Comparison of ENCODE assay signal across 27 mouse cellular contexts in genomic region chr8:113858801-113859200, GRCm38 (mm10). TPM values are rescaled to one million over a fixed set of nuclear protein-coding genes. Genes with fewer than 3 reads are reported as not detected.
DNase-seq lines count a peak whose midpoint lies in the region; ATAC-seq and TF ChIP-seq lines count a peak whose summit lies in the region.
"Had no signal": no experiment of that assay in that cellular context is flagged by ENCODE, and none has a peak within 500 bp of the region (broad histone marks: within the 10 kb centered on the region; RNA-seq: fewer than 3 reads in every experiment).

No protein-coding gene starts in this region.

- H3K36me3 ChIP-seq in forebrain, embryonic 14.5 days (ENCODE audit: control insufficient read depth, insufficient read depth, low read length) = no peaks in the 10 kb centered on the region
- no peaks in the 10 kb centered on the region for H3K36me3 ChIP-seq in forebrain, embryonic 16.5 days (ENCODE audit: control insufficient read depth, insufficient read depth)
- H3K36me3 ChIP-seq in heart, embryonic 10.5 days = no peaks in the 10 kb centered on the region
- H3K36me3 ChIP-seq: embryonic facial prominence, embryonic 13.5 days; embryonic facial prominence, embryonic 15.5 days; forebrain, embryonic 10.5 days; forebrain, embryonic 12.5 days; forebrain, embryonic 15.5 days had no signal

- no peak for ATAC-seq in forebrain, embryonic 14.5 days
- no peak for ATAC-seq in forebrain, embryonic 16.5 days
- ATAC-seq: forebrain, embryonic 15.5 days had no signal

- H3K27ac ChIP-seq in forebrain, embryonic 14.5 days (ENCODE audit: low read depth, low read length) = no peak overlapping the region
- H3K27ac ChIP-seq in forebrain, embryonic 16.5 days (ENCODE audit: low read length) = no peak overlapping the region
- no peak overlapping the region for H3K27ac ChIP-seq in heart, embryonic 10.5 days
- H3K27ac ChIP-seq: embryonic facial prominence, embryonic 13.5 days; embryonic facial prominence, embryonic 15.5 days; forebrain, embryonic 10.5 days; forebrain, embryonic 12.5 days; forebrain, embryonic 15.5 days had no signal

- no peak overlapping the region for H3K4me2 ChIP-seq in forebrain, embryonic 14.5 days (ENCODE audit: low read length)
- no peak overlapping the region for H3K4me2 ChIP-seq in forebrain, embryonic 16.5 days (ENCODE audit: low read length)
- H3K4me2 ChIP-seq: embryonic facial prominence, embryonic 13.5 days; embryonic facial prominence, embryonic 15.5 days; forebrain, embryonic 12.5 days; forebrain, embryonic 15.5 days had no signal

- H3K27me3 ChIP-seq in forebrain, embryonic 14.5 days (replicated peaks; ENCODE audit: control insufficient read depth, insufficient read depth, low read length) = no peaks in the 10 kb centered on the region
- H3K27me3 ChIP-seq in forebrain, embryonic 16.5 days (replicated peaks; ENCODE audit: control insufficient read depth, insufficient read depth, low read length) = no peaks in the 10 kb centered on the region
- H3K27me3 ChIP-seq in heart, embryonic 10.5 days (ENCODE audit: insufficient read depth, poor library complexity, severe bottlenecking) = no peaks in the 10 kb centered on the region
- H3K27me3 ChIP-seq: embryonic facial prominence, embryonic 15.5 days; forebrain, embryonic 12.5 days; forebrain, embryonic 15.5 days had no signal

- no peak overlapping the region for H3K4me3 ChIP-seq in forebrain, embryonic 14.5 days (ENCODE audit: low read depth, low read length)
- no peak overlapping the region for H3K4me3 ChIP-seq in forebrain, embryonic 16.5 days (replicated peaks; ENCODE audit: low read length)
- H3K4me3 ChIP-seq in heart, embryonic 10.5 days = no peak overlapping the region
- H3K4me3 ChIP-seq: embryonic facial prominence, embryonic 13.5 days; embryonic facial prominence, embryonic 15.5 days; erythroblast, embryonic 14.5 days; forebrain, embryonic 10.5 days; forebrain, embryonic 12.5 days; forebrain, embryonic 15.5 days had no signal

- no peaks in the 10 kb centered on the region for H3K9me3 ChIP-seq in forebrain, embryonic 14.5 days (replicated peaks; ENCODE audit: control insufficient read depth, low read length)
- H3K9me3 ChIP-seq in forebrain, embryonic 16.5 days (ENCODE audit: control insufficient read depth, low read length) = no peaks in the 10 kb centered on the region
- no peaks in the 10 kb centered on the region for H3K9me3 ChIP-seq in heart, embryonic 10.5 days
- H3K9me3 ChIP-seq: embryonic facial prominence, embryonic 13.5 days; embryonic facial prominence, embryonic 15.5 days; forebrain, embryonic 10.5 days; forebrain, embryonic 12.5 days; forebrain, embryonic 15.5 days had no signal

- no peak overlapping the region for H3K9ac ChIP-seq in forebrain, embryonic 14.5 days (ENCODE audit: low read length)
- H3K9ac ChIP-seq in forebrain, embryonic 16.5 days (replicated peaks; ENCODE audit: low read depth, low read length) = no peak overlapping the region
- H3K9ac ChIP-seq: embryonic facial prominence, embryonic 13.5 days; embryonic facial prominence, embryonic 15.5 days; forebrain, embryonic 12.5 days; forebrain, embryonic 15.5 days had no signal

- peak; percentile 76 for DNase-seq in forebrain, embryonic 14.5 days (ENCODE audit: low spot score)
- DNase-seq in heart, embryonic 10.5 days (ENCODE audit: low spot score) = peak; percentile 30
- DNase-seq in heart, adult 8-10 months (ENCODE audit: low spot score) = no peak
- DNase-seq in brain, embryonic 14.5 days (ENCODE audit: low read depth) = peak; percentile 81
- peak; percentile 45 for DNase-seq in retina, embryonic 14.5 days (ENCODE audit: low spot score)
- DNase-seq in cerebellum, postnatal 4 days (ENCODE audit: low spot score in 2 of 2) = no peak
- no peak for DNase-seq in thymus, adult 18-20 months
- DNase-seq: adrenal gland, adult 2 months; adrenal gland, postnatal 10 days; adrenal gland, postnatal 25 days; B cell, adult 2 months; cerebellum, adult 11-12 months; cerebellum, adult 2 months; cerebellum, adult 9-10 months; cerebellum, postnatal 10 days; cerebellum, postnatal 25 days; embryo, embryonic 11 days had no signal

- TF ChIP-seq POLR2A in brain, embryonic 14.5 days (IDR thresholded peaks at IDR 0.05; ENCODE audit: borderline replicate concordance, extremely low read depth, insufficient read depth, insufficient read length, poor library complexity, severe bottlenecking) = no peak

- H3K4me1 ChIP-seq in forebrain, embryonic 14.5 days (ENCODE audit: control insufficient read depth, insufficient read depth, low read length) = no peaks in the 10 kb centered on the region
- H3K4me1 ChIP-seq in forebrain, embryonic 16.5 days (replicated peaks; ENCODE audit: control insufficient read depth, insufficient read depth, low read length) = peaks cover 4% of the 10 kb centered on the region
- H3K4me1 ChIP-seq in heart, embryonic 10.5 days = no peaks in the 10 kb centered on the region
- H3K4me1 ChIP-seq: embryonic facial prominence, embryonic 15.5 days; forebrain, embryonic 10.5 days; forebrain, embryonic 12.5 days; forebrain, embryonic 15.5 days had no signal

- WGBS in forebrain, embryonic 14.5 days = 22% methylated on average over 7 of the region's 7 CpGs
- WGBS in forebrain, embryonic 16.5 days = 24% methylated on average over 7 of the region's 7 CpGs
- 71% methylated on average over 7 of the region's 7 CpGs for WGBS in heart, embryonic 10.5 days

- no peak for TF ChIP-seq CTCF in brain, embryonic 14.5 days (IDR thresholded peaks at IDR 0.05; ENCODE audit: borderline replicate concordance, extremely low read depth, insufficient read depth, insufficient read length)

RNA-seq across cellular contexts. Expression of gene Adamts18, which starts 10.3 kb away (rescaled TPM):
- polyA plus RNA-seq in forebrain, embryonic 14.5 days (2014; fragmentation: Nextera tagmentation; extraction: Ambion mirVana) = 8.8 and 13.3 TPM in 2 replicates
- polyA plus RNA-seq in forebrain, embryonic 16.5 days (2015; fragmentation: Nextera tagmentation; extraction: Ambion mirVana) = 21.6 and 23.3 TPM in 2 replicates
- polyA plus RNA-seq in heart, embryonic 10.5 days (2016; fragmentation: Nextera tagmentation; extraction: Ambion mirVana) = 1.2 and 5.2 TPM in 2 replicates
- total RNA-seq in heart, adult 8-10 months (2022) = not detected
- polyA plus RNA-seq in brain, embryonic 14.5 days (2012; rRNA removed) = 5.5 and 11.0 TPM in 2 replicates
- total RNA-seq: adrenal gland, adult 2 months; adrenal gland, postnatal 25 days; common myeloid progenitor, adult 5-6 weeks; ES-E14; MEL had no signal
- polyA plus RNA-seq: erythroblast, embryonic 14.5 days had no signal

Comparison
In these comparisons a context has a peak if more than half of its experiments do, and no peak if none do; other contexts are left out.
1. DNase-seq: peak in forebrain, embryonic 14.5 days (single experiment), heart, embryonic 10.5 days (single experiment), brain, embryonic 14.5 days (single experiment) and retina, embryonic 14.5 days (single experiment); none in heart, adult 8-10 months (single experiment), cerebellum, postnatal 4 days (0 of 2) and thymus, adult 18-20 months (0 of 2).